Mouse (Mus musculus): ENCODE measurements around the gene Nadsyn1. TPM values are rescaled to one million over a fixed set of nuclear protein-coding genes. Genes with fewer than 3 reads are reported as not detected.

Nadsyn1 gene
- 16.5 TPM for total RNA-seq (2023)

GRCm38 (mm10) chr7:143822375-143823265 is at the start of gene Nadsyn1, which contains the start of gene Dhcr7:
Nadsyn1 (minus strand) TSS chr7:143822849.
Dhcr7 (plus strand) TSS chr7:143823145.

GRCm38 (mm10) chr7:143866538-143866937 is 43.9 kb upstream of the Nadsyn1 start, which contains the start of gene Gm498:
Gm498 (plus strand) TSS chr7:143866838.

GRCm38 (mm10) chr7:143783996-143784829 is 38.4 kb downstream of the Nadsyn1 start, which contains the start of gene Mrgpre:
Mrgpre (minus strand) TSS chr7:143784500.

DNA sequence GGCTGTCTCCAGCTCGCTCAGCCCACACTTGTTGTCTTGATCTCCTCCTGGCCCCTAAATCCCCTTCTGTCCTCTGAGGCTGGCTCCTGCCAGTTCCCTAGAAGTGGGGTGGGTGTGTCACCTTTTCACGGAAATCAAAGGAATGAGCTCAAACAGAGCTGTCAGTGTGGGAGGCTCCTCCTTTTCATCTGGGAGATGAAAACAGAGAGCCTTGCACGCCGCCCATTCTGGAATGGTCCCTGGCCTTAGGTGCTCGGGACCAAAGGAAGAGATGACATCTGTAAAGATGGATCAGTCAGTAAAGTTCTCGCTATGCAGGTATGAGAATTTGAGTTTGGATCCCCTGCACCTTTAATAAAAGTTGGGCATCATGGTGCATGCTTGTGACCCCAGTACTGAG is 55.8 kb downstream of the Nadsyn1 start, which contains the start of gene Mrgprg:
Gene Mrgprg (minus strand): TSS at position 101 of the 400 bp plus-strand sequence.

DNA sequence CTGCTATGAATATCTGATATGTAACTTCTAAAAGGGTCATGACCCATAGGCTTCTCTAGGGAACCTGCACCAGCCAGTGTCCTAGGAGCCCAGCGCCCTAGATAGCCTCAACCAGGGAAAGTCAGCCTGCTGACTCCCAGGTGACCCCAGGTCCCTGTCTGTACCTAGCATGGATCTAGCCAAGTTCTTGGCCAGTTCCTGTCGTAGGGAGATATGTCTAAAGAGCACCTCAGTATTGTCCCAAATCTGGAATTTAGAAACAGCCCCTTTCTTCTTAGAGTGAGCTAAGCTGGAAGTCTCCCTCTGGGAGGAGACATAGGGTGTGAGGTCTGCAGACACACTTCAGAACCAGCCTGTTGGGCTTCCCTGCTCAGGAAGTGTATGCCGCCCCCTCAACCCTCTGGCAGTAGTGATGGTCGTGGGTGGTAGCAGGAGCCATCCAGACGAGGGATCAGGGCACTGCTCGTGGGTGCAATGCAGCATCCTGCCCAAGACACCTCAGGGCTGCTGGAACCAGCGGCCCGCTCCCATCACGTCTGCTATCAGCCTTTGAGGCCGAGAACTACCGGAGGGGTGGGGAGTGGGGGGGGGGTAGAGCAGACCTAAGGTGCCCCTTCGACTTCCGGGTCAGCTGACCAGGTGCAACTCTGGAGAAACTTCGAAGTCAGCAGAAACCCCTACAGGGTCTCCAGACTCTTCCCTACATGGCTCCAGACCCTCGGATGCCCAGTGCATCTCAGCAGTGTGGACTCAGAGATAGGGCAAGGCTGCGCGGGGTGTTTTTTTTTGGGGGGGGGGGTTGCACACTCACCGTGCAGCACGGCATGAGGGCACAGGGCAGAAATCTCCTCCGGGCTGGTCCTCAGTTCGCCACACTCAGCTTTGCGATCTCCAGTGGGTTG is 66.3 kb downstream of the Nadsyn1 start, which contains the start of gene Osbpl5:
Gene Osbpl5 (minus strand): TSS at position 861 of the 902 bp plus-strand sequence.

Other genes starting within 250 kb of the Nadsyn1 start
- gene Cars, start 222.8 kb downstream of the Nadsyn1 start, total RNA-seq (2023): 65.7 TPM
- 29.8 TPM for gene Tnfrsf26, start 194.1 kb downstream of the Nadsyn1 start, total RNA-seq (2023)
- 19.1 TPM for gene Tnfrsf22, start 173.2 kb downstream of the Nadsyn1 start, total RNA-seq (2023)
- 4.3 TPM for gene Tnfrsf23, start 137.0 kb downstream of the Nadsyn1 start, total RNA-seq (2023)
- gene Osbpl5, start 65.9 kb downstream of the Nadsyn1 start, total RNA-seq (2023): 32.5 TPM
- gene Mrgprg, start 55.9 kb downstream of the Nadsyn1 start, total RNA-seq (2023): not detected
- 1.1 TPM for gene Mrgpre, start 38.3 kb downstream of the Nadsyn1 start, total RNA-seq (2023)
- gene Dhcr7, start 296 bp upstream of the Nadsyn1 start, total RNA-seq (2023): 30.3 TPM
- gene Gm498, start 44.0 kb upstream of the Nadsyn1 start, total RNA-seq (2023): not detected
- gene Shank2, start 179.1 kb upstream of the Nadsyn1 start, total RNA-seq (2023): not detected